Mouse (Mus musculus) liver, embryonic 16.5 days (tissue): ENCODE results near the gene F8. TPM values are rescaled to one million over a fixed set of nuclear protein-coding genes. Genes with fewer than 3 reads are reported as not detected.
A peak's percentile ranks its signal among the peaks of the same experiment; 100 is the strongest.
"Not testable (repeated sequence)": the region's sequence is repeated elsewhere in the genome, so short reads cannot be mapped to it uniquely, and the experiment has no call there.

Experiments used
- ATAC-seq: fragments of 200-750 bp; cut with Nextera tagmentation; 2 replicates; pipeline ENCODE4 v1.8.0; 2017; ENCODE audit warnings: low read depth, mild to moderate bottlenecking, moderate number of reproducible peaks, moderate library complexity
- H3K27ac ChIP-seq: fragments of 300-500 bp; sonication (generic); 2 replicates; pipeline ENCODE4 v1.5.1; 2014; ENCODE audit warnings: mild to moderate bottlenecking, low read length
- H3K27me3 ChIP-seq: fragments of 300-500 bp; sonication (generic); 2 replicates; pipeline ENCODE4 v1.6.1; 2014; ENCODE audit warnings: low read depth, low read length, mixed read lengths; ENCODE audit not compliant: control insufficient read depth, insufficient read depth
- H3K36me3 ChIP-seq: fragments of 300-500 bp; sonication (generic); 2 replicates; pipeline ENCODE4 v1.6.1; 2014; ENCODE audit warnings: mild to moderate bottlenecking; ENCODE audit not compliant: control insufficient read depth, insufficient read depth
- H3K4me1 ChIP-seq: fragments of 300-500 bp; sonication (generic); 2 replicates; pipeline ENCODE4 v1.6.1; 2014; ENCODE audit warnings: low read depth, low read length, mixed read lengths; ENCODE audit not compliant: control insufficient read depth
- H3K4me2 ChIP-seq: fragments of 300-500 bp; sonication (generic); 2 replicates; pipeline ENCODE4 v1.6.1; 2014; ENCODE audit warnings: low read depth, low read length, mixed read lengths
- H3K4me3 ChIP-seq: fragments of 300-500 bp; sonication (generic); 2 replicates; pipeline ENCODE4 v1.5.1; 2014; ENCODE audit warnings: low read depth, mild to moderate bottlenecking, low read length
- H3K9ac ChIP-seq: fragments of 300-500 bp; sonication (generic); 2 replicates; pipeline ENCODE4 v1.6.1; 2014; ENCODE audit warnings: low read depth, low read length
- H3K9me3 ChIP-seq: fragments of 300-500 bp; sonication (generic); replicated peaks from 2 replicates; pipeline ENCODE4 v1.6.1; 2016; ENCODE audit warnings: low read length; ENCODE audit not compliant: control insufficient read depth
- WGBS: fragments of 180-500 bp; shearing (Covaris S2); extraction: QIAGEN DNeasy Blood & Tissue Kit; methylation state at CpG from one replicate; pipeline ENCODE4 v1.1.7; 2014; ENCODE audit not compliant: insufficient replicate concordance; 5-methylcytosine and 5-hydroxymethylcytosine counted together
- polyA plus RNA-seq: library from polyadenylated mRNA; unstranded; fragments of >200 nt; fragmentation: Nextera tagmentation; extraction: Ambion mirVana; gene quantifications from 2 replicates; pipeline ENCODE4 v1.2.1, GENCODE M21; 2015

The F8 gene
- polyA plus RNA-seq, 1 experiment from 2014 or later, result 2.9 TPM

- 58% methylated on average over 2 of the region's 2 CpGs for WGBS
- ATAC-seq, result peak; percentile 47; the same call in 1 of the 2 replicates
- H3K4me1 ChIP-seq, result no peaks in the 10 kb centered on the region
These were observed 232.1 kb downstream of the F8 start for GRCm38 (mm10) chrX:75150304-75150703.

GRCm38 (mm10) chrX:75148414-75148813 is 234.0 kb downstream of the F8 start:
- WGBS, result 65% methylated on average over 4 of the region's 4 CpGs
- Histone ChIP-seq H3K9me3 (no peaks in the 10 kb centered on the region), H3K9ac (no peak overlapping the region), H3K27me3 (no peaks in the 10 kb centered on the region), H3K4me3 (no peak overlapping the region), H3K27ac (no peak overlapping the region), H3K36me3 (no peaks in the 10 kb centered on the region), H3K4me1 (no peaks in the 10 kb centered on the region), H3K4me2 (no peak overlapping the region)
- no peak for ATAC-seq

More at GRCm38 (mm10) chrX:75150304-75150703, 232.1 kb downstream of the F8 start:
- H3K4me3 ChIP-seq, result no peak overlapping the region
- H3K36me3 ChIP-seq, result no peaks in the 10 kb centered on the region
- no peak overlapping the region for H3K4me2 ChIP-seq
- no peak overlapping the region for H3K9ac ChIP-seq
- H3K27ac ChIP-seq, result no peak overlapping the region
- no peaks in the 10 kb centered on the region for H3K9me3 ChIP-seq
- no peaks in the 10 kb centered on the region for H3K27me3 ChIP-seq

GRCm38 (mm10) chrX:75143124-75143555 is 239.3 kb downstream of the F8 start:
- not testable (repeated sequence) for H3K36me3 ChIP-seq, H3K27ac ChIP-seq, H3K9me3 ChIP-seq, H3K27me3 ChIP-seq, H3K9ac ChIP-seq, H3K4me1 ChIP-seq
- ATAC-seq, result peak; percentile 81
- peak overlapping the region; percentile 59 for H3K4me2 ChIP-seq
- peak overlapping the region; percentile 34 for H3K4me3 ChIP-seq
- 18% methylated on average over 24 of the region's 42 CpGs for WGBS

- 59% methylated on average over 2 of the region's 2 CpGs for WGBS
- no peak overlapping the region for H3K4me2 ChIP-seq
- ATAC-seq, result peak; percentile 62
- peaks cover 2% of the 10 kb centered on the region for H3K4me1 ChIP-seq
- no peaks in the 10 kb centered on the region for H3K27me3 ChIP-seq
- H3K36me3 ChIP-seq, result no peaks in the 10 kb centered on the region
- no peaks in the 10 kb centered on the region for H3K9me3 ChIP-seq
- H3K4me3 ChIP-seq, result no peak overlapping the region
- H3K27ac ChIP-seq, result peak overlapping the region; percentile 65
- H3K9ac ChIP-seq, result no peak overlapping the region
These were observed 244.2 kb downstream of the F8 start for GRCm38 (mm10) chrX:75138182-75138581.

- ATAC-seq, result peak; percentile 90
- Histone ChIP-seq H3K36me3 (no peaks in the 10 kb centered on the region), H3K4me2 (no peak overlapping the region), H3K9me3 (no peaks in the 10 kb centered on the region), H3K9ac (no peak overlapping the region), H3K27ac (peak overlapping the region; percentile 65), H3K4me3 (no peak overlapping the region), H3K27me3 (no peaks in the 10 kb centered on the region), H3K4me1 (peaks cover 2% of the 10 kb centered on the region)
- 41% methylated on average over 2 of the region's 2 CpGs for WGBS
These were observed 244.7 kb downstream of the F8 start for GRCm38 (mm10) chrX:75137729-75138128.

- H3K27me3 ChIP-seq, result no peaks in the 10 kb centered on the region
- ATAC-seq, result no peak
- no peak overlapping the region for H3K4me3 ChIP-seq
- no peaks in the 10 kb centered on the region for H3K9me3 ChIP-seq
- H3K27ac ChIP-seq, result peak overlapping the region; percentile 74
- H3K4me2 ChIP-seq, result no peak overlapping the region
- H3K36me3 ChIP-seq, result no peaks in the 10 kb centered on the region
- H3K9ac ChIP-seq, result no peak overlapping the region
- peaks cover 2% of the 10 kb centered on the region for H3K4me1 ChIP-seq
These were observed 245.5 kb downstream of the F8 start for GRCm38 (mm10) chrX:75136938-75137337.

- H3K4me2 ChIP-seq, result peak within 1 kb of the TSS; percentile 62
- 25% methylated on average over 36 of the region's 36 CpGs for WGBS
- H3K27ac ChIP-seq, result peak within 1 kb of the TSS; percentile 94
- ATAC-seq, result peak; percentile 98
- no peaks in the 10 kb centered on the region for H3K27me3 ChIP-seq
- peaks cover under 1% of the 10 kb centered on the region for H3K36me3 ChIP-seq
- no peaks in the 10 kb centered on the region for H3K9me3 ChIP-seq
- no peaks in the 10 kb centered on the region; the same call in none of the 2 replicates for H3K4me1 ChIP-seq
- peak within 1 kb of the TSS; percentile 76 for H3K9ac ChIP-seq
- H3K4me3 ChIP-seq, result peak within 1 kb of the TSS; percentile 75
These were observed 251.8 kb downstream of the F8 start, which contains the start of gene Mpp1 for GRCm38 (mm10) chrX:75130467-75131160. TSS of gene Mpp1 (minus strand) at chrX:75131016.

- Histone ChIP-seq H3K4me1 (no peaks in the 10 kb centered on the region; the same call in none of the 2 replicates), H3K4me3 (peak overlapping the region; percentile 75), H3K27ac (peak overlapping the region; percentile 91), H3K9ac (peak overlapping the region; percentile 59), H3K9me3 (no peaks in the 10 kb centered on the region), H3K27me3 (no peaks in the 10 kb centered on the region), H3K4me2 (peak overlapping the region; percentile 55), H3K36me3 (peaks cover 11% of the 10 kb centered on the region)
- 22% methylated on average over 2 of the region's 2 CpGs for WGBS
- ATAC-seq, result peak; percentile 16; the same call in 1 of the 2 replicates
These were observed 252.9 kb downstream of the F8 start for GRCm38 (mm10) chrX:75129474-75129873.

GRCm38 (mm10) chrX:75128333-75128980 is 254.0 kb downstream of the F8 start:
- H3K9ac ChIP-seq, result peak overlapping the region; percentile 46

More at GRCm38 (mm10) chrX:75128333-75128980, 254.0 kb downstream of the F8 start:
- Histone ChIP-seq H3K27ac (peak overlapping the region; percentile 78), H3K27me3 (no peaks in the 10 kb centered on the region), H3K4me2 (peak overlapping the region; percentile 51), H3K36me3 (peaks cover 11% of the 10 kb centered on the region), H3K9me3 (no peaks in the 10 kb centered on the region), H3K4me1 (no peaks in the 10 kb centered on the region; the same call in none of the 2 replicates), H3K4me3 (peak overlapping the region; percentile 50)
- ATAC-seq, result no peak; the same call in 1 of the 2 replicates
